Comparison of ENCODE assay signal across 8 mouse cellular contexts in genomic region chr7:34647052-34647451, GRCm38 (mm10). TPM values are rescaled to one million over a fixed set of nuclear protein-coding genes. Genes with fewer than 3 reads are reported as not detected.
DNase-seq lines count a peak whose midpoint lies in the region; ATAC-seq and TF ChIP-seq lines count a peak whose summit lies in the region.
"Had no signal": no experiment of that assay in that cellular context is flagged by ENCODE, and none has a peak within 500 bp of the region (broad histone marks: within the 10 kb centered on the region; RNA-seq: fewer than 3 reads in every experiment).

No protein-coding gene starts in this region.

- DNase-seq in layer of hippocampus, postnatal 14 days (ENCODE audit: low spot score in 2 of 2): peak; percentile 37 to 53
- DNase-seq in layer of hippocampus, adult 11-12 months (ENCODE audit: low spot score): no peak
- DNase-seq in adrenal gland, postnatal 10 days: peak; percentile 91
- peak; percentile 81 to 89 for DNase-seq in cerebellum, postnatal 14 days
- DNase-seq in limb, embryonic 14.5 days (ENCODE audit: low spot score): peak; percentile 47
- DNase-seq in urinary bladder, postnatal 36 days (ENCODE audit: low spot score in 2 of 2): peak; percentile 73 to 85

- no peak for ATAC-seq in limb, embryonic 14.5 days (ENCODE audit: low FRiP score, low read depth)
- no peak for ATAC-seq in forebrain, embryonic 16.5 days

- no peak for TF ChIP-seq POLR2A in limb, embryonic 14.5 days (IDR thresholded peaks at IDR 0.05; ENCODE audit: borderline replicate concordance, extremely low read depth, insufficient read depth, insufficient read length)

- 42% methylated on average over 9 of the region's 9 CpGs for WGBS in limb, embryonic 14.5 days
- 29% methylated on average over 9 of the region's 9 CpGs for WGBS in forebrain, embryonic 16.5 days

- H3K9me3 ChIP-seq in limb, embryonic 14.5 days (ENCODE audit: control insufficient read depth, low read length): no peaks in the 10 kb centered on the region
- H3K9me3 ChIP-seq in forebrain, embryonic 16.5 days (ENCODE audit: control insufficient read depth, low read length): no peaks in the 10 kb centered on the region
- H3K9me3 ChIP-seq: limb, embryonic 12.5 days had no signal

- no peaks in the 10 kb centered on the region for H3K27me3 ChIP-seq in limb, embryonic 14.5 days (ENCODE audit: control insufficient read depth, insufficient read depth, low read length)
- H3K27me3 ChIP-seq in forebrain, embryonic 16.5 days (replicated peaks; ENCODE audit: control insufficient read depth, insufficient read depth, low read length): no peaks in the 10 kb centered on the region
- H3K27me3 ChIP-seq: limb, embryonic 12.5 days had no signal

- H3K4me1 ChIP-seq in limb, embryonic 14.5 days (ENCODE audit: control insufficient read depth, insufficient read depth, low read length): peaks cover 16% of the 10 kb centered on the region
- peaks cover 22% of the 10 kb centered on the region for H3K4me1 ChIP-seq in forebrain, embryonic 16.5 days (replicated peaks; ENCODE audit: control insufficient read depth, insufficient read depth, low read length)

- H3K4me3 ChIP-seq in limb, embryonic 14.5 days (replicated peaks; ENCODE audit: low read length): no peak overlapping the region
- H3K4me3 ChIP-seq in forebrain, embryonic 16.5 days (replicated peaks; ENCODE audit: low read length): no peak overlapping the region
- H3K4me3 ChIP-seq: limb, embryonic 12.5 days had no signal

- H3K9ac ChIP-seq in limb, embryonic 14.5 days (ENCODE audit: low read depth, low read length, severe bottlenecking): no peak overlapping the region
- no peak overlapping the region for H3K9ac ChIP-seq in forebrain, embryonic 16.5 days (replicated peaks; ENCODE audit: low read depth, low read length)
- H3K9ac ChIP-seq: limb, embryonic 12.5 days had no signal

- no peak overlapping the region for H3K27ac ChIP-seq in limb, embryonic 14.5 days (replicated peaks; ENCODE audit: low read depth, low read length)
- no peak overlapping the region for H3K27ac ChIP-seq in forebrain, embryonic 16.5 days (ENCODE audit: low read length)
- H3K27ac ChIP-seq: limb, embryonic 12.5 days had no signal

- no peak overlapping the region for H3K4me2 ChIP-seq in limb, embryonic 14.5 days (replicated peaks; ENCODE audit: low read depth, low read length, severe bottlenecking)
- no peak overlapping the region for H3K4me2 ChIP-seq in forebrain, embryonic 16.5 days (ENCODE audit: low read length)
- H3K4me2 ChIP-seq: limb, embryonic 12.5 days had no signal

- peaks cover 90% of the 10 kb centered on the region for H3K36me3 ChIP-seq in limb, embryonic 14.5 days (ENCODE audit: control insufficient read depth, insufficient read depth, low read length)
- peaks cover 11% of the 10 kb centered on the region for H3K36me3 ChIP-seq in forebrain, embryonic 16.5 days (ENCODE audit: control insufficient read depth, insufficient read depth)

RNA-seq across cellular contexts. Expression of gene Kctd15, which starts 9.5 kb away (rescaled TPM):
- total RNA-seq in layer of hippocampus, postnatal 14 days (2021): 10 to 100 TPM; 15.9 to 16.4 TPM
- 10 to 100 TPM; 15.4 to 17.4 TPM for total RNA-seq in adrenal gland, postnatal 10 days (2021)
- polyA plus RNA-seq in limb, embryonic 14.5 days (2012; rRNA removed): 77.1 and 97.5 TPM in 2 replicates
- polyA plus RNA-seq in limb, embryonic 14.5 days (2014; fragmentation: Nextera tagmentation; extraction: Ambion mirVana): 18.7 and 20.7 TPM in 2 replicates
- polyA plus RNA-seq in forebrain, embryonic 16.5 days (2015; fragmentation: Nextera tagmentation; extraction: Ambion mirVana): 25.2 and 28.1 TPM in 2 replicates
